Mouse (Mus musculus) CH12F3 (cell line): ENCODE data around the gene Gm10959.

Experiments used
- in situ Hi-C: fragments of 300-500 bp; cut with MboI; formaldehyde crosslinking; loops from 2 replicates; pipeline ENCODE4 v1.14.3; 2020; ENCODE audit warnings: low sequenced_read_pairs

Gene Gm10959

GRCm38 (mm10) chr3:122919260-122919659, at the start of gene Gm10959:
Gene Gm10959 (minus strand): TSS chr3:122919360.
- in situ Hi-C loops = no loop called here

GRCm38 (mm10) chr3:122968391-122968790, 49.2 kb upstream of the Gm10959 start:
- in situ Hi-C loops = no loop called here

- in situ Hi-C loops = no loop called here
Observed at GRCm38 (mm10) chr3:122964301-122964700, 45.1 kb upstream of the Gm10959 start.

GRCm38 (mm10) chr3:122950129-122950528, 31.0 kb upstream of the Gm10959 start:
- in situ Hi-C loops = no loop called here

GRCm38 (mm10) chr3:122943387-122943890, 24.3 kb upstream of the Gm10959 start:
- in situ Hi-C loops = no loop called here

GRCm38 (mm10) chr3:122939215-122939614, 20.1 kb upstream of the Gm10959 start:
- in situ Hi-C loops = loop anchor here (10.0 kb wide), 1 partner anchor 166 kb away; no protein-coding TSS in a partner anchor

- in situ Hi-C loops = loop anchor here (10.0 kb wide), 1 partner anchor 168 kb away; no protein-coding TSS in a partner anchor
Observed at GRCm38 (mm10) chr3:122937176-122937575, 18.0 kb upstream of the Gm10959 start.

- in situ Hi-C loops = loop anchor here (10.0 kb wide), 1 partner anchor 172 kb away; no protein-coding TSS in a partner anchor
Observed at GRCm38 (mm10) chr3:122932466-122932865, 13.3 kb upstream of the Gm10959 start.

- in situ Hi-C loops = loop anchor here (10.0 kb wide), 1 partner anchor 175 kb away; no protein-coding TSS in a partner anchor
Observed at GRCm38 (mm10) chr3:122929723-122930122, 10.6 kb upstream of the Gm10959 start.

GRCm38 (mm10) chr3:122924009-122924914, 5.1 kb upstream of the Gm10959 start, which contains the start of gene 1810037I17Rik:
Gene 1810037I17Rik (plus strand): TSS chr3:122924203.
- in situ Hi-C loops = no loop called here

- in situ Hi-C loops = no loop called here
Observed at GRCm38 (mm10) chr3:122923147-122923546, 4.0 kb upstream of the Gm10959 start.

- in situ Hi-C loops = no loop called here
Observed at GRCm38 (mm10) chr3:122921676-122922527, 2.7 kb upstream of the Gm10959 start.

- in situ Hi-C loops = no loop called here
Observed at GRCm38 (mm10) chr3:122920572-122921435, 1.6 kb upstream of the Gm10959 start.

- in situ Hi-C loops = no loop called here
Observed at GRCm38 (mm10) chr3:122918672-122919071, 488 bp downstream of the Gm10959 start.

GRCm38 (mm10) chr3:122916191-122916680, 2.9 kb downstream of the Gm10959 start:
- in situ Hi-C loops = no loop called here

- in situ Hi-C loops = no loop called here
Observed at GRCm38 (mm10) chr3:122915493-122915892, 3.7 kb downstream of the Gm10959 start.

GRCm38 (mm10) chr3:122907841-122908240, 11.3 kb downstream of the Gm10959 start:
- in situ Hi-C loops = no loop called here

- in situ Hi-C loops = no loop called here
Observed at GRCm38 (mm10) chr3:122903746-122904433, 15.3 kb downstream of the Gm10959 start.

- in situ Hi-C loops = no loop called here
Observed at GRCm38 (mm10) chr3:122898254-122898653, 20.9 kb downstream of the Gm10959 start.
